Mouse (Mus musculus) cerebellum, adult 11-12 months (tissue): ENCODE results near the gene Gm9944.

Source experiments
- DNase-seq: peaks from one replicate; pipeline ENCODE4 v3.0.0; 2022

Gene Gm9944

GRCm38 (mm10) chr4:144453217-144453616, at the start of gene Gm9944:
Gm9944 (minus strand) TSS chr4:144453317.
- no peak for DNase-seq

GRCm38 (mm10) chr4:144493331-144493730, 40.2 kb upstream of the Gm9944 start:
- DNase-seq = no peak

GRCm38 (mm10) chr4:144468091-144468490, 15.0 kb upstream of the Gm9944 start:
- no peak for DNase-seq

GRCm38 (mm10) chr4:144465206-144465605, 12.1 kb upstream of the Gm9944 start:
- DNase-seq = no peak

GRCm38 (mm10) chr4:144463656-144464055, 10.5 kb upstream of the Gm9944 start, which contains the start of gene Aadacl3:
Aadacl3 (minus strand) TSS chr4:144463756.
- DNase-seq = no peak

- no peak for DNase-seq
Observed at GRCm38 (mm10) chr4:144448546-144448945, 4.6 kb downstream of the Gm9944 start.

GRCm38 (mm10) chr4:144441582-144441981, 11.5 kb downstream of the Gm9944 start:
- DNase-seq = no peak

GRCm38 (mm10) chr4:144441095-144441494, 12.0 kb downstream of the Gm9944 start:
- DNase-seq = no peak

- DNase-seq = no peak
Observed at GRCm38 (mm10) chr4:144438672-144439071, 14.4 kb downstream of the Gm9944 start, which contains the start of gene 1700012P22Rik. 1700012P22Rik (minus strand) TSS chr4:144438772.

- DNase-seq = no peak
Observed at GRCm38 (mm10) chr4:144433216-144433615, 19.9 kb downstream of the Gm9944 start.

GRCm38 (mm10) chr4:144430723-144431122, 22.4 kb downstream of the Gm9944 start:
- DNase-seq = no peak

- no peak for DNase-seq
Observed at GRCm38 (mm10) chr4:144428868-144429267, 24.2 kb downstream of the Gm9944 start.

GRCm38 (mm10) chr4:144424590-144424989, 28.5 kb downstream of the Gm9944 start:
- no peak for DNase-seq

- no peak for DNase-seq
Observed at GRCm38 (mm10) chr4:144420644-144421043, 32.5 kb downstream of the Gm9944 start.

- DNase-seq = no peak
Observed at GRCm38 (mm10) chr4:144408290-144408689, 44.8 kb downstream of the Gm9944 start, which contains the start of gene Pramef12. Pramef12 (minus strand) TSS chr4:144408464.

GRCm38 (mm10) chr4:144406261-144406660, 46.9 kb downstream of the Gm9944 start:
- DNase-seq = no peak

- DNase-seq = no peak
Observed at GRCm38 (mm10) chr4:144404456-144405086, 48.5 kb downstream of the Gm9944 start.
